Mouse (Mus musculus) thymus, postnatal 0 days (tissue): Measurements from ENCODE around the gene H2afv. TPM values are rescaled to one million over a fixed set of nuclear protein-coding genes. Genes with fewer than 3 reads are reported as not detected.

Experiments
- DNase-seq: peaks from one replicate; pipeline ENCODE4 v3.0.0-alpha.2; 2015; ENCODE audit warnings: low spot score
- microRNA-seq: library from miRNA; unstranded; fragments of <30 nt; microRNA quantifications from one replicate; pipeline ENCODE4, GENCODE M21; 2016; ENCODE audit warnings: borderline number of aligned reads
- polyA plus RNA-seq: library from polyadenylated mRNA; unstranded; fragments of >200 nt; fragmentation: Nextera tagmentation; extraction: Ambion mirVana; gene quantifications from 2 replicates; pipeline ENCODE4 v1.2.1, GENCODE M21; 2015

H2afv gene
- polyA plus RNA-seq, 1 experiment from 2014 or later: 776 TPM

DNA sequence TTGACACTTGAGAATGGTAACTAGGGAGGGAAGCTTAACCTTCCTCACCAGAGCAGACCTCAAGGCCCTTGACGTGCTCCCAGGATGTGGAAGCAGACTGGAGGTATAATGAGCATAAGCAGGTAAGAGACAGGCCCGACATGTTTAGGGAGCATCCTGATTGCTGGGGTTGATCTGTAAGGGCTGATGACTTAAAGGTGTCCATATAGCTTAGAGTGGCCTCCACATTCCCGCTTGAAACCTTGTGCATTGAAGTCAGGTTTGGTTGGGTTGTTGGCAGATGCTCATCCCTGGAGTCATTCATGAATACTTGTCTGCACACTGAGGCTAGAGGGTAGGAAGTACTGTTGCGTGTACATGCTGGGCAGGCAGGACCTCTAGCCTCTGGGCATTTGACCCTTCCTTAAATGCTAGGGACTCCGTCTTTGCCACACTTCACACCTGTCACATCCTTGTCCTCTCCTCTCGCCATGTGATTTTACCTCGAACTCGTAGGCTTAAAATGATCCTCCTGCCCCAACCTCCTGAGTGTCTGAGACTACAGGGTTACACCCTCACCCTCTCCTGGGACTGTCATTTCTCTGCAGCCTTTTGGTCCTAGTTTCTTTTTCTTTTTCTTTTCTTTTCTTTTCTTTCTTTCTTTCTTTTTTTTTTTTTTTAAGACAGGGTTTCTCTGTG, 53.7 kb downstream of the H2afv start:
- DNase-seq: no peak

DNA sequence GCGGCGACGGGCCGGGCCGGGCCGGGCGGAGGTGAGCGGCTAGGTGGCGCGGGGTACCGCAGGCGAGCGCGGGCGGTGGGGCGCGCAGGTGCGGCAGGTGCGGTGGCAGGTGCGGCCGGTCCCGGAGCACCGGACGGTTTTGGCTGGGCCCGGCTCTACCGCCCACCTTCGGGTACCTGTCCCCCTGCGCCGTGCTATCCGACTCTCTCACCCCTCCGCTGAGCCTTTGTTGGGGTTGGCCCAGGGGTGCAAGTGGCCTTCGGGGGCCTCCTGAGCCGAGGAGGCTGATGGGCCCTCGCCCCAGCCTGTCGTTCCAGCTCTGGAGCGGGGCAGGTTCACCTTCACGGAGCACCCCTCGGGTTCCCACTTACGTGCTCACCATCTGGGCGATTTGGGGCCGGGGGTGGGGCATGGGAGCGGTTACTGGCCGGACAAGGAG, 54.7 kb downstream of the H2afv start:
- peak; percentile 28 for DNase-seq

DNA sequence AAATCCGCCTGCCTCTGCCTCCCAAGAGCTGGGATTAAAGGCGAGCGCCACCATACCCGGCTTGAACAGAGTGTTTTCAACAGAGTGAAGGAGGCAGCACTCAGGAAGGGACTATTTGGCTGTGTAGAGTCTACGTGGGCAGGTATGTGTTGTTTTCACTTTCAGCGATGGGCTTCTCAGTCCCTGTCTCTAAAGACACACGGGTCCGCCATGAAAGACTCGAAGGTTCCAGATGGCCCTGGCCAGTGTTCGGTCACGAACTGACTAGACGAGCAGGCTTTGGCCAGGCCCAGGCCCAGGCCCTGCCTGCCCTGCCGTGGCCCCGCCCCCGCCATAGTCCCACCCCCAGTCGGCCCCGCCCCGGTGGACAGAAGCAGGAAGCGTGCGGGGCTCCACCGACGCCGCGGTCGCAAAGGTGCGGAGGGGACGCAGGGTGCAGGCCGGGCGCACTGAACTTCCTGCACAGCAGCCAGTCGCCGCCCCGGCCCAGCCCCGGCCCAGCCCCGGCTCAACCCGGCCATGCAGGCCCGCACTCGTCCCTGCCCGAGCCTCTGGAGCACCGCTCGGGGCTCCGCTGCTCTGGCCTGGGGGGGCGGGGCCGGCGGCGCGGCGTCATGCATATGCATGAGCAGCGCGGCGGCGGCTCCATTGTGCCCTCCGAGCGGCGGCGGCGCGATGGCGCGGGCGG, 55.4 kb downstream of the H2afv start, which contains the start of gene Zmiz2:
Gene Zmiz2 (plus strand): TSS at position 349 of the 688 bp plus-strand sequence.
- peak; percentile 92 for DNase-seq

DNA sequence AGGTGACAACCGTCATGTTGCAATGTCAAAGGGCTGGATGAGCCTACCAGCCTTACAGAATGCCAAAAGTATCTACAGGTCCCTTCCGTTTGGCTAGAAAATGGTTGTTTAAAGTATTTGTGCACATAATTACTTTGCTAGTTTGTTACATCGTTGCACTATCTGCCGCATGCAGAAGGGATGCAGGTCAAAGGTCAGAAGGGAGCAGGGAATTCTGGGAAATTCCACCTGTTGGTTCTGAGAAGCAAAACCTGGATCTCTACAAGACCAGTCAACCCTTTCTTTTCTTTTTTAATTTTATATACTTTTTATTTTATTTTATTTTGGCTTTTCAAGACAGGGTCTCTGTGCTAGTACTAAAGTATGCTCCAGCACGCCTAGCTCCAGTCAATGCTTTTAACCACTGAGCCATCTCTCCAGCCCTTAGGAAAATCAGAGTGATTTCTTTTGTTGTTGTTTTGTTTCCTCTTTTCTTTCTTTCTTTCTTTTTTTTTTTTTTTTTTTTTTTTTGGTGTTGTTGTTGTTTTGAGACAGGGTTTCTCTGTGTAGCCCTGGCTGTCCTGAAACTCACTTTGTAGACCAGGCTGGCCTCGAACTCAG, 56.0 kb downstream of the H2afv start:
- DNase-seq: no peak

DNA sequence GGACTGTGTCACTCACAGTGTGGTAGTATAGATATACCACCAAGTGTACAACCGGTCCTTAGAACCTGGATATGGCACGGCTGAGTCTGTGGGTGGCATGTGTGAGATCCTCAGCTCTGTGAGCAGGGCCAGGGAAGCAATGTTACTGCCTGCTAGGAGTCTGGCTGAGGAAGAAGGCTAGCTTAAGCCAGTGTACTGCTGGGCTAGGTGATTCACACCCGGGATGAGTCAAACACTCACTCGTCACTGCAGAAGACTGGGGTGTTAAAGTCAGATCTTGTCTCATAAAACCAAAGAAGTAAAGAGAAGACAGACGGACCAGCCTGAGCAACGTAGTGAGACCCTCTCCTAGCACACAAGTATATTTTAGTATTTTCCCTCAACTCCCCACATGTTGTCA, 63.3 kb downstream of the H2afv start:
- DNase-seq: no peak

Small RNAs within 50 kb of the gene (microRNA-seq; reads per million reads assigned to microRNA genes)
- not detected for gene Gm22123
- gene Mir7651: not detected

Other genes with a start within 250 kb of the H2afv start
- 0.55 and 0.93 TPM in 2 replicates for gene A730071L15Rik, start 244.4 kb downstream of the H2afv start, polyA plus RNA-seq
- gene Nudcd3, start 244.0 kb downstream of the H2afv start, polyA plus RNA-seq: 33.5 and 37.7 TPM in 2 replicates
- 0.04 TPM in 2 replicates for gene Npc1l1, start 214.3 kb downstream of the H2afv start, polyA plus RNA-seq
- gene Ddx56, start 176.7 kb downstream of the H2afv start, polyA plus RNA-seq: 81.6 and 83.9 TPM in 2 replicates
- 75.7 and 79.0 TPM in 2 replicates for gene Tmed4, start 169.6 kb downstream of the H2afv start, polyA plus RNA-seq
- gene Ogdh, start 152.8 kb downstream of the H2afv start, polyA plus RNA-seq: 82.0 and 83.5 TPM in 2 replicates
- 12.2 and 14.9 TPM in 2 replicates for gene Zmiz2, start 55.4 kb downstream of the H2afv start, polyA plus RNA-seq
- gene Ppia, start 29.0 kb downstream of the H2afv start, polyA plus RNA-seq: 7,546 and 8,495 TPM in 2 replicates
- gene Purb, start 31.5 kb upstream of the H2afv start, polyA plus RNA-seq: 17.8 and 22.5 TPM in 2 replicates
- gene Myo1g, start 76.5 kb upstream of the H2afv start, polyA plus RNA-seq: 50.6 and 53.8 TPM in 2 replicates
- 189 and 190 TPM in 2 replicates for gene Ccm2, start 102.4 kb upstream of the H2afv start, polyA plus RNA-seq
- gene Nacad, start 161.6 kb upstream of the H2afv start, polyA plus RNA-seq: 0.26 and 0.33 TPM in 2 replicates
- 41.6 and 43.4 TPM in 2 replicates for gene Tbrg4, start 181.6 kb upstream of the H2afv start, polyA plus RNA-seq
- 0.29 and 0.53 TPM in 2 replicates for gene Wap, start 194.2 kb upstream of the H2afv start, polyA plus RNA-seq
- 14.8 and 18.4 TPM in 2 replicates for gene Ramp3, start 214.1 kb upstream of the H2afv start, polyA plus RNA-seq